Mouse (Mus musculus): ENCODE measurements at regions not wholly inside any gene's neighbourhood (a gene's known extent, or its start where the extent isn't known, plus 50 kb on each side); places are given as distances from the start of the nearest gene placed in this dataset.

DNA sequence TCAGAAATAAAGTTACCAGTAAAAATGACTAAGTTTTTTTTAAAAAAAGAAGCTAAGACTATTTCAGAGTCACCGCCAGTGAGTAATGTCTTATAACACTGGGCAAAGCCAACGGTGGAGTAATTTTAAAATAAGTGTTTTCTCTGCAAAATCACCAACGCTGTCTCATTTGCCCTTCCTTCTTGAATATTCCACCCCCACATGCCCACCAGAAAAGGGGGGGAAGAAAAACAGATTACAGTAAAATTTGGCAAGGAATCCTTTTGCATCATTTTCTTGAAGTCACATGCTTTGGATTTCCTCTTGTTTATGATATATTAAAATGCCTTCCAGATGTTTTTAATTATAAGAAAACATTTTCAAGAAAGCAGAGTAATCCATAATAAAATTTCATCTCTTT is 482.9 kb downstream of the Lmo4 start:
- Histone ChIP-seq H3K4me1 (ENCODE audit: control insufficient read depth, insufficient read depth, low read length) (peaks cover 6% of the 10 kb centered on the region), H3K4me3 (ENCODE audit: insufficient read depth, low read length) (no peak overlapping the region)
- TF ChIP-seq POLR2A (IDR thresholded peaks at IDR 0.05; ENCODE audit: low read depth, low read length) (no peak), CTCF (IDR thresholded peaks at IDR 0.05; ENCODE audit: borderline replicate concordance, insufficient read depth, low read length) (no peak)

DNA sequence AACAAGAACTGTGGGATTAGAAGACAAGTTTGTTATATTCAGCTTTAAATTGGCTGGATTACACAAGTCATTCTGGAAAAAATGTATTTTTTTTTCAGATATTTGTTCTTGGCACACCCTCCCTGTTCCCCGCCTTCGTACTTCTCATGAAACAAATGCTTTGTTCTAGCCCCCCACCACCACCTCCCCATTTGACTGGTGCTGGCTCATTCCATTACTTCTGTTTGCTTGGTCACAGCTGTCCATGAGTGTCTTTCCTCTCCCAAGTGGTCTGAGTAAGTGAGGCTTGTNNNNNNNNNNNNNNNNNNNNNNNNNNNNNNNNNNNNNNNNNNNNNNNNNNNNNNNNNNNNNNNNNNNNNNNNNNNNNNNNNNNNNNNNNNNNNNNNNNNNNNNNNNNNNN is 491.8 kb downstream of the Lmo4 start:
- Histone ChIP-seq H3K4me3 (ENCODE audit: insufficient read depth, low read length) (no peak overlapping the region), H3K27ac (ENCODE audit: insufficient read depth, low read length) (no peak overlapping the region), H3K4me1 (ENCODE audit: control insufficient read depth, insufficient read depth, low read length) (no peaks in the 10 kb centered on the region)
- TF ChIP-seq POLR2A (IDR thresholded peaks at IDR 0.05; ENCODE audit: low read depth, low read length): no peak
- no peak for TF ChIP-seq CTCF (IDR thresholded peaks at IDR 0.05; ENCODE audit: borderline replicate concordance, insufficient read depth, low read length)

More for the DNA sequence above, 482.9 kb downstream of the Lmo4 start:
- H3K27ac ChIP-seq (ENCODE audit: insufficient read depth, low read length): peak overlapping the region; percentile 77

GRCm38 (mm10) chr3:143710805-143711469 is 494.1 kb downstream of the Lmo4 start:
- Histone ChIP-seq H3K4me1 (ENCODE audit: control insufficient read depth, insufficient read depth, low read length) (no peaks in the 10 kb centered on the region), H3K4me3 (ENCODE audit: insufficient read depth, low read length) (no peak overlapping the region), H3K27ac (ENCODE audit: insufficient read depth, low read length) (no peak overlapping the region)
- TF ChIP-seq CTCF (IDR thresholded peaks at IDR 0.05; ENCODE audit: borderline replicate concordance, insufficient read depth, low read length) (no peak), POLR2A (IDR thresholded peaks at IDR 0.05; ENCODE audit: low read depth, low read length) (no peak)

DNA sequence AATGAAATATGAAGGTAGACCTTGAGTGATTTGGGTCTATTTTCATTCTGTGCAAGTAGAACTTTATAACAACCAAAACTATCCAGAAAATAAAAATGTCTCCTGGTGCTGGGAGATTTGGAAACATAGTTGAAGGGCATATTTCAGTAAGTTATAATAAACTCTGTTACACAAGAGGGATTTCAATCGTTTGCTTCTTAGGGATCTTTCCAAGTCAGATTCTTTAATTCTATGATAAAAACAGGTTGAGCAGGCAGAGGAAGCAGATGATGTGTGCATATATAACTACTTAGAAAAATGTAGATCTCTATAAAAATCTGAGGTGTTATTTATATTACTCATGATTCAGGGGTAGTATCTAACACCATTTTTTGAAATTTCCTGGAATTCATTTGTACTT is 498.3 kb downstream of the Lmo4 start:
- TF ChIP-seq CTCF (IDR thresholded peaks at IDR 0.05; ENCODE audit: borderline replicate concordance, insufficient read depth, low read length): no peak
- no peak for TF ChIP-seq POLR2A (IDR thresholded peaks at IDR 0.05; ENCODE audit: low read depth, low read length)
- Histone ChIP-seq H3K27ac (ENCODE audit: insufficient read depth, low read length) (no peak overlapping the region), H3K4me1 (ENCODE audit: control insufficient read depth, insufficient read depth, low read length) (no peaks in the 10 kb centered on the region), H3K4me3 (ENCODE audit: insufficient read depth, low read length) (no peak overlapping the region)

DNA sequence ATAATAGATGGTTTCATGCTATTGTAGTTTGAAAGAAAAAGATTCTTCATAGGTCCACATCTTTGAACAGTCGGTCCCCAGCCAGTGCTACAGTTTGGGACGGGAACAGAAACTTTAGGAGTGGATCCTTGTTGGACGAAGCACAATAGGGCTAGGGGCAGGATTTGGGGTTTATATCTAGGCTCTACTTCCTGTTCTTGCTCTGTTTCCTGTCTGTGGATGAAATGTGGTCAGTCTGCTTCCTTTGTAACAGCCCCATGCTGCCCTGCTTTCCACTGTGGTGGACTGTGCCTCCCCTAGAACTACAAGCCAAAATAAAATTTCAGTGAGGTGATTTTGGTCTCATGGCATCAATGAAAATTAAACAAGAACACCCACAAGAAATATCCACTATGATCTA is 510.2 kb downstream of the Lmo4 start:
- Histone ChIP-seq H3K27ac (ENCODE audit: insufficient read depth, low read length) (no peak overlapping the region), H3K4me1 (ENCODE audit: control insufficient read depth, insufficient read depth, low read length) (0 out of 2 replicates have a peak, but pooled peaks cover 3% of the 10 kb centered on the region), H3K4me3 (ENCODE audit: insufficient read depth, low read length) (no peak overlapping the region)
- TF ChIP-seq POLR2A (IDR thresholded peaks at IDR 0.05; ENCODE audit: low read depth, low read length): no peak
- TF ChIP-seq CTCF (IDR thresholded peaks at IDR 0.05; ENCODE audit: borderline replicate concordance, insufficient read depth, low read length): no peak

- TF ChIP-seq CTCF (IDR thresholded peaks at IDR 0.05; ENCODE audit: borderline replicate concordance, insufficient read depth, low read length) (no peak), POLR2A (IDR thresholded peaks at IDR 0.05; ENCODE audit: low read depth, low read length) (no peak)
- H3K4me3 ChIP-seq (ENCODE audit: insufficient read depth, low read length): no peak overlapping the region
- no peaks in the 10 kb centered on the region; the same call in 1 of the 2 replicates for H3K4me1 ChIP-seq (ENCODE audit: control insufficient read depth, insufficient read depth, low read length)
- H3K27ac ChIP-seq (ENCODE audit: insufficient read depth, low read length): no peak overlapping the region
Observed at GRCm38 (mm10) chr3:143685742-143686141, 519.3 kb downstream of the Lmo4 start.

DNA sequence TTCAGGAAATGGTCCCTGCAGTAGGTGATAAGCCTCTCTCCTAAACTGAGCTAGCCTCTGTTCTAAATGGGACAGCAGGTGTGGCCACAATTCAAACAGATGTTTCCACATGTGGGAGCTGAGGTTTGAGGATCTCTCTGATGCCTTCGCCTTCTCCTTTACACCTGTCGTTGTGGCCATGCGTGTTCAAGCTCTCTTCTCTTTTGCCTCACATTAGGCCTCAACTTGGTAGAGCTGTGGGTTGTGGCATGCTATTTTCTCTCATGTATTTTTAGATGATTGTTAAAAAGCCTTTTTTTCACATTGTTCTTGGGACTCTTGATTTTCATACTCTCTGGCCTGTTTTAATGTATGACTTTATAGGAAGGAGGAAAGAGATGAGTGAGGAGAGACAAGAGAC is 526.8 kb downstream of the Lmo4 start:
- TF ChIP-seq POLR2A (IDR thresholded peaks at IDR 0.05; ENCODE audit: low read depth, low read length) (no peak), CTCF (IDR thresholded peaks at IDR 0.05; ENCODE audit: borderline replicate concordance, insufficient read depth, low read length) (no peak)
- no peak overlapping the region for H3K27ac ChIP-seq (ENCODE audit: insufficient read depth, low read length)
- H3K4me3 ChIP-seq (ENCODE audit: insufficient read depth, low read length): no peak overlapping the region
- H3K4me1 ChIP-seq (ENCODE audit: control insufficient read depth, insufficient read depth, low read length): no peaks in the 10 kb centered on the region

DNA sequence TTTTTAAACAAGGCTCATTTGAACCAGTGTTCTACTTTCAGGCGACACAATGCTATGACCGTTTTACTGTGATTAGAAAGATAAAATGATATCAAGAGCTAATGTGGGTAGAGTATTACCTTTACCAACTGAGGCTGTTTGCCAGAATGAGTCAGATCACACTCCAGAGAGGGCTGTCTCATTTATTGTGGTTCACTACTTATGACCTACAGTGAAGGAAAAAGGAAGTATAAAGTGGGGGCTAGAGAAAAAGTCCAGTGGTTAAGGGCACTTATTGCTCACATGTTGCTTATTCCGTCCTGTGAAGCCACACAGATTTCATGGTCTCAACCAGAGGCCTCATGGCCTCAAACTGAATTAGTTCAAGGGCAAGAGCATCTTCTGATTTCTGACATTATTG is 530.2 kb downstream of the Lmo4 start:
- H3K4me3 ChIP-seq (ENCODE audit: insufficient read depth, low read length): no peak overlapping the region
- TF ChIP-seq CTCF (IDR thresholded peaks at IDR 0.05; ENCODE audit: borderline replicate concordance, insufficient read depth, low read length): no peak
- TF ChIP-seq POLR2A (IDR thresholded peaks at IDR 0.05; ENCODE audit: low read depth, low read length): no peak
- no peaks in the 10 kb centered on the region for H3K4me1 ChIP-seq (ENCODE audit: control insufficient read depth, insufficient read depth, low read length)
- H3K27ac ChIP-seq (ENCODE audit: insufficient read depth, low read length): no peak overlapping the region

DNA sequence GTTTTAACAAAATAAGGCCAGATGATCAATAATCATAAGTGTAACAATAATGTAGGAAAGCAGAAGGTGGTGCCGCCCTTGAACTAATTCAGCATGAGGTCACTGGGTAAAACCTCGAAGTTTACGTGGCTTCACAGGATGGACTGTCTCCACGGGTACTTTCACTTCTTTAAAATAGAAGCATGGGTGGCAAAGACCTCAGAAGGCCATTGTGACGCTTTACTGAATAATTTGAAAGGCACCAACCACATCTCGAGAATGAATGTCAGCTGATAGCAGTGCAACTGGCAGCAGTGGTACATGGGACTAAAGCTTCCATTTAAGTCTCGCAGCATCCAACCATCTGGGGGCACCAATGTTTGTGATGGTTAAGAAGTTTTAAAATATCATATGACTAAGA is 530.6 kb downstream of the Lmo4 start:
- Histone ChIP-seq H3K4me3 (ENCODE audit: insufficient read depth, low read length) (no peak overlapping the region), H3K27ac (ENCODE audit: insufficient read depth, low read length) (no peak overlapping the region), H3K4me1 (ENCODE audit: control insufficient read depth, insufficient read depth, low read length) (no peaks in the 10 kb centered on the region)
- TF ChIP-seq POLR2A (IDR thresholded peaks at IDR 0.05; ENCODE audit: low read depth, low read length): no peak
- TF ChIP-seq CTCF (IDR thresholded peaks at IDR 0.05; ENCODE audit: borderline replicate concordance, insufficient read depth, low read length): no peak

- Histone ChIP-seq H3K4me1 (ENCODE audit: control insufficient read depth, insufficient read depth, low read length) (no peaks in the 10 kb centered on the region), H3K4me3 (ENCODE audit: insufficient read depth, low read length) (no peak overlapping the region), H3K27ac (ENCODE audit: insufficient read depth, low read length) (no peak overlapping the region)
- no peak for TF ChIP-seq POLR2A (IDR thresholded peaks at IDR 0.05; ENCODE audit: low read depth, low read length)
- TF ChIP-seq CTCF (IDR thresholded peaks at IDR 0.05; ENCODE audit: borderline replicate concordance, insufficient read depth, low read length): no peak
Observed at GRCm38 (mm10) chr3:143662041-143662685, 542.9 kb downstream of the Lmo4 start.
